Mouse (Mus musculus) CD4-positive, CD25-positive, alpha-beta regulatory T cell (primary cell): Measurements from ENCODE around the gene Anxa6. TPM values are rescaled to one million over a fixed set of nuclear protein-coding genes. Genes with fewer than 3 reads are reported as not detected.

Source experiments
- polyA plus RNA-seq: library from polyadenylated mRNA; unstranded; fragments of 100-300 nt; shearing (Covaris generic); gene quantifications from one replicate; pipeline ENCODE4 v1.2.1, GENCODE M21; 2017

Anxa6 gene
- polyA plus RNA-seq, result 473 TPM

DNA sequence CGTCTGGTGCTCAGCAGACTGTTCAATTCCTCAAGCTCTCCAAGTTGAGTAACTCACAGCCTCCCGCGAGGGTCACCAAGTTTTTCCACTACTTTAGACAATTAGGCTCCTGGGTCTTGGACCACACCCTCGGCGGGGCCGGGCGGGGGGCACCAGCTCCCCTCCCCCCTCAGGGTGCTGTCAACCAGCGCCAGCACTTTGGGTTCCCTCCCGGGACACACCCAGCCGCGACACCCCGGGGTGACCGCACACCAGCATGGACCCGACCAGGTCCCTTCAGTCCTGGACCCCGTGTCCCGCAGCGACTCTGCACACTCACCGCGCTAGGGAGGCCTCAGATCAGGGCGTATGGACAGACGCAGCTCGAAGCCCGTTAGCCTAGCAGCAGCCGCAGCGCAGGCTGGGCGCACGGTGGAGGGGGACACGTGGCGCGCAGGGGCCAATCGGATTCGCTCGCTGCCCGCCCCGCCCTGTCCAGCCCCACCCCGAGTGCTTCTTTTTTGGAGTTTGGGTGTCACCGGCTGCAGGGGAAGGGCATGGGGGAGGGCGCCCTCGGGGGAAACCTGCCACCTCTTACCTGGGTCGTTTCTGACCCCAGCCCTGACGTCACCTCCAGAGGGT lies at the start of gene Anxa6:
Gene Anxa6, minus strand, starts transcription at position 406 of the 621 bp plus-strand sequence.

DNA sequence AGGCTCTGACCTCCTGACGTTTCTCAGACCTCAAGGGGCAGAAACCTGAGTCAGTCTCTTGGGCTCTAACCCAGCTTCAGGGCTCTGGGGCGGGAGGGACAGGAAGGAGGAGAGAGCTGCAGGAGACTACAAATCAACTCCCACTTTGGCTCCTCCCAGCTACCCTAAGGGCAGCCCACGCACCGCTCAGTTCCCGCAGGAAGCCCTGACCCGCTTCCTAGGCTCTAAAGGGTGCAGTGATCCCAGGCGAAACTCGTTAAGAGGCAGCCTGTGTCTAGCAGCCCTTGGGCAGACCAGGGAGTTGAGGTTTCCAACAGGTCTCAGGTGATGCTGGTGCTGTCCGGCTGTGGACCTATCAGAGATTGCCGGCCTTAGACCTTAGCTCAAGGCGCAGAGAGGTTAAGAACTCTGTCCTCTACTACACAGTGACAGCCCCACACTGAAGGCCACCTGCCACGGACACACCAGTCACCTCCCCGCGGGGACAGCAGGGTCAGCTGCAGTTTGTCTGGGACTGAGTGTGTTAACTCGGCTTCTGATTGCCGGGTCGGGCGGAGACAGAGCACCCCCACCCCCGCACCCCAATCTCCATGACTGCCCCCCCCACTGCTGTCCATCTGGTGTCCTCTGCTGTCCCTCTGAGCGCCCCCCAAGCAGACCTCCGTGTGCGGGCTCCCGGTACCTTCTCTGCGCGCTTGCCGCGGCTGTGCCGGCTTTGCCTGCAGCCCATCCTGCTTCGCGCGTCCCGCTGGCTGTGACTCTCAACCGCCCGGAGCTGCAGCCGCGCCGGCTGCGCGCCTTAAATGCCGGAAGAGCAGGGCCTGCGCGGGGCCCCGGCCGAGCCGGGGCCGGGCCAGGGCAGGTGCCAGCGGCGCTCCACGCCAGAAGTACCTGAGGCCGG lies 44.3 kb upstream of the Anxa6 start, which contains the start of gene Ccdc69:
Gene Ccdc69, minus strand, starts transcription at position 801 of the 901 bp plus-strand sequence.

DNA sequence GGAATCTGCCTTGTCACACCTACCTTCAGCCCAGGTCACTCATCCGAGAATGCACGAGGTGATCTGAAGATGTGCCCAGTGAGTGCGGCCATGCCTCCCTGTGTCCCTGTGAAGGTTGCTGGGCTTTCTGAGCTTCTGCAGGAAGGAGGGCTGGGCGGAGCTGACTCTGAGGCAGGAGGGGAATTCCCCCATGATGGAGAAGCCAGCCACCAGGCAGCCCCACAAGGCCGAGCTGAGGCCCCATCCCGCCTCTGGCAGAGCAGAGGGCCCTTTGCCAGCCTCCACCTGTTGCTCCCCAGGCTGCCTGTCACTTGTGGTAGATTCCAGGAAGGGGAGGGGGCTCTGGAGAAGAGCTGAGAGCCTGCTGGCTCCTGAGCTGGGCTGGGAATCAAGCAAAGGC lies 70.4 kb downstream of the Anxa6 start, which contains the start of gene Tnip1:
Gene Tnip1, minus strand, starts transcription at position 108 of the 400 bp plus-strand sequence.

Other genes with a start within 250 kb of the Anxa6 start
- 423 TPM for gene Cdc42se2, start 245.8 kb downstream of the Anxa6 start, polyA plus RNA-seq
- 4.6 TPM for gene Lyrm7, start 172.5 kb downstream of the Anxa6 start, polyA plus RNA-seq
- gene Hint1, start 167.1 kb downstream of the Anxa6 start, polyA plus RNA-seq, result 277 TPM
- 1.1 TPM for gene Gpx3, start 131.0 kb downstream of the Anxa6 start, polyA plus RNA-seq
- 164 TPM for gene Tnip1, start 70.5 kb downstream of the Anxa6 start, polyA plus RNA-seq
- 60.0 TPM for gene Ccdc69, start 44.7 kb upstream of the Anxa6 start, polyA plus RNA-seq
- gene Gm2a, start 64.7 kb upstream of the Anxa6 start, polyA plus RNA-seq, result 107 TPM
- 0.69 TPM for gene Slc36a3, start 118.3 kb upstream of the Anxa6 start, polyA plus RNA-seq
- gene Slc36a2, start 151.6 kb upstream of the Anxa6 start, polyA plus RNA-seq, result not detected
- 2.3 TPM for gene Slc36a1, start 170.9 kb upstream of the Anxa6 start, polyA plus RNA-seq